Mouse (Mus musculus): Measurements from ENCODE around the gene Rab33b. TPM values are rescaled to one million over a fixed set of nuclear protein-coding genes. Genes with fewer than 3 reads are reported as not detected.

Gene Rab33b
- polyA plus RNA-seq, 1 experiment: 6.9 TPM

- Histone ChIP-seq H3K4me1 (ENCODE audit: control insufficient read depth, insufficient read depth, insufficient read length, low read length) (0 out of 2 replicates have a peak, but pooled peaks cover 3% of the 10 kb centered on the region), H3K27ac (replicated peaks; ENCODE audit: low read depth, low read length) (peak overlapping the region; percentile 4; the same call in 1 of the 2 replicates), H3K4me3 (ENCODE audit: insufficient read depth, low read depth, low read length) (no peak overlapping the region)
These were observed 48.0 kb downstream of the Rab33b start for GRCm38 (mm10) chr3:51531473-51532281.

GRCm38 (mm10) chr3:51532282-51532620, 48.5 kb downstream of the Rab33b start:
- Histone ChIP-seq H3K27ac (replicated peaks; ENCODE audit: low read depth, low read length) (peak overlapping the region; percentile 4; the same call in 1 of the 2 replicates), H3K4me1 (ENCODE audit: control insufficient read depth, insufficient read depth, insufficient read length, low read length) (0 out of 2 replicates have a peak, but pooled peaks cover 3% of the 10 kb centered on the region), H3K4me3 (ENCODE audit: insufficient read depth, low read depth, low read length) (no peak overlapping the region)

DNA sequence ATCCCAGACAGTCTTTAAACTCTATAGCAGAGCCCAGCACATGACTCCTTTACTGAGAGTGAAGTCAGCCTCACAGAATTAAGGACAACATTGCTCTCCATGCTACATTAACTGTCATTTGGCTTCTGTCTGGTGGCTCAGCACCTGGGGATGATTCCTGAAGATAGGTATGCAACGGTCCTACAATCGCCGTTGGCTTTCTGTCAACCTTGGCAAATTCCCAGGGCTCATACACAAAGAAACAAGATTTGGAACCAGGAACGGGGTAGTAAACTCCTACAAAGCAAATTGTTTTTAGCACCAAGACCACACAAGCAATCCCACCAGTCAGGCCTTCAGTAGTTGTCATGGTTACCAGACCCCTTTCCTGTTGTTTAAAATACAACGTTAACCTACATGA, 49.9 kb downstream of the Rab33b start:
- Histone ChIP-seq H3K27ac (replicated peaks; ENCODE audit: low read depth, low read length) (no peak overlapping the region), H3K4me1 (ENCODE audit: control insufficient read depth, insufficient read depth, insufficient read length, low read length) (0 out of 2 replicates have a peak, but pooled peaks cover 3% of the 10 kb centered on the region), H3K4me3 (ENCODE audit: insufficient read depth, low read depth, low read length) (no peak overlapping the region)

DNA sequence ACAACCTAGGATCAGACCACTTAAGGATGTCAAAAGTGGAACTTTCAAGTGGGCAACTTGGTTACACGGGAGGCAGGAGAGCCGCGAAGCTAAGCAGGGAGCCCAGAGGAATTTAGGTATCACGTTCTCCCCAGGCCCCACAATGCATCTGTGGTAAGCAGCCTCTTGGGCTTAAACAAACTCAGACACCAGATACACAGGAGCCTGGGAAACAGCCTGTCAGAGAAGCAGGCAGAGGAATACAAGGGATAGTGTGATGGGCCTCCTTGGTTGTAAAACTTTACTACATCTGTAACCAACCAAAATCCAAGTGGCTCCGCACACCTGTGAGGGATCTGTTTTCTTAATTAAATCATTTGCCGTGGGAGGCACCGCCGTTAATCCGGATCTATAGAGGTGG, 50.3 kb downstream of the Rab33b start:
- H3K4me3 ChIP-seq (ENCODE audit: insufficient read depth, low read depth, low read length): no peak overlapping the region
- 0 out of 2 replicates have a peak, but pooled peaks cover 3% of the 10 kb centered on the region for H3K4me1 ChIP-seq (ENCODE audit: control insufficient read depth, insufficient read depth, insufficient read length, low read length)
- H3K27ac ChIP-seq (replicated peaks; ENCODE audit: low read depth, low read length): no peak overlapping the region

GRCm38 (mm10) chr3:51539567-51540408, 56.1 kb downstream of the Rab33b start:
- H3K27ac ChIP-seq (replicated peaks; ENCODE audit: low read depth, low read length): no peak overlapping the region
- H3K4me1 ChIP-seq (ENCODE audit: control insufficient read depth, insufficient read depth, insufficient read length, low read length): no peaks in the 10 kb centered on the region
- H3K4me3 ChIP-seq (ENCODE audit: insufficient read depth, low read depth, low read length): no peak overlapping the region

DNA sequence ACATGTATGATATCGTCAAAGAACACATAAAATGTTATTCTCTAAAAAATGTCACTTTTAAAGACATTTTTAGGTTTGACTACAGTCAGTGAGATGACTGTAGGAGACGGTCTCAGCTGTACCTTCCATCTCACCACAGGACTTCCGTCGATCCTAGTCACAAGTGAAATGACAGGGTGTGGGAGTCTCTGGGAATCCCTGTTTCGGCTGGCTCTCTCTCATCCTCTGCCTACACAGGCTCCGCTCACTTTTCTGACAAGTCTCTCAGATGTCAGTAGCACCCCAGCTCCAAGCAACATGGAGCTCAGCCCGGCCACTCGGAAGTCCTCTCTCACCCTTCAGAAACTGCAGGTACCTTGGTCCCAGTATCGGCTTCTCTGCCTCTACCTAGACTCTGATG, 56.9 kb downstream of the Rab33b start:
- no peaks in the 10 kb centered on the region for H3K4me1 ChIP-seq (ENCODE audit: control insufficient read depth, insufficient read depth, insufficient read length, low read length)
- no peak overlapping the region for H3K27ac ChIP-seq (replicated peaks; ENCODE audit: low read depth, low read length)
- no peak overlapping the region for H3K4me3 ChIP-seq (ENCODE audit: insufficient read depth, low read depth, low read length)

DNA sequence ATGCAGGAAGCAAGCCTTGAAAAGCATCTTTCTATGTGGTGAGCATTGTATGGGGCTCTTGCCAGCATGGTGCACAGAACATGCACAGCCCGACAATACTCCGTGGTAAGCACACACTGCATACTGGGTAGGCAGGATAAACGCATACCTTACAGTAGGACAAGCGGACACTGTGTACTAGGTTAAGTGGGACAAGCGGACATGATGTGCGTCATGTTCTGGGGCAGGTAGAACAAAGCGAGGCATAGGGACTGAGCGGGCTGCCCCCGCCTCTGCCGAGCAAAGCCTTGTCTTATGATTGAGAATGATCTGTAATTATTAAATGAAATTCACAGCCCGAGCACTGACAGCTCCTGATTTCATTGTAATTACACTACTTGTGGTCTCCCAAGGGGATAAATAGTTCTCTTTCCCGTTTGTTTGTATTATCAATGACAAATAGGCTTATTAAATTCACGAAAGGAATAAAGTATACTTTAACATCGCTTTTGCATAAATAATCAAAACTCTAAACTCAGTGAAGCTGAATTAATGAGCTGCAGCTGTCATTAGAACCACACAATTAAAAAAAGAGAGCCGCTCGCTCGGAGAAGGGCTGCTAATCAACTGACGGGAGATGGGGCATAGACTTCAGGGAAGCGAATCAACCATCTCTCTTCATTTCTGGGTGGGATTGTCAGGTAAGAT, 60.9 kb downstream of the Rab33b start:
- peaks cover 12% of the 10 kb centered on the region for H3K4me1 ChIP-seq (ENCODE audit: control insufficient read depth, insufficient read depth, insufficient read length, low read length)
- H3K4me3 ChIP-seq (ENCODE audit: insufficient read depth, low read depth, low read length): no peak overlapping the region
- no peak overlapping the region for H3K27ac ChIP-seq (replicated peaks; ENCODE audit: low read depth, low read length)

Other genes starting within 250 kb of the Rab33b start
- gene Elf2, start 143.3 kb upstream of the Rab33b start, polyA plus RNA-seq (2012; ENCODE audit: insufficient read depth, insufficient read length, missing spikeins): 20.0 and 24.1 TPM in 2 replicates
- not detected in 2 replicates for gene Mgarp, start 87.2 kb upstream of the Rab33b start, polyA plus RNA-seq (2012; ENCODE audit: insufficient read depth, insufficient read length, missing spikeins)
- gene Ndufc1, start 74.9 kb upstream of the Rab33b start, polyA plus RNA-seq (2012; ENCODE audit: insufficient read depth, insufficient read length, missing spikeins): 1,941 and 2,055 TPM in 2 replicates
- 22.5 and 26.8 TPM in 2 replicates for gene Naa15, start 68.8 kb upstream of the Rab33b start, polyA plus RNA-seq (2012; ENCODE audit: insufficient read depth, insufficient read length, missing spikeins)
- 12.0 and 17.5 TPM in 2 replicates for gene Setd7, start 77.0 kb downstream of the Rab33b start, polyA plus RNA-seq (2012; ENCODE audit: insufficient read depth, insufficient read length, missing spikeins)
- gene Mgst2, start 176.4 kb downstream of the Rab33b start, polyA plus RNA-seq (2012; ENCODE audit: insufficient read depth, insufficient read length, missing spikeins): 40.0 and 46.7 TPM in 2 replicates